Mouse (Mus musculus) myocyte (in vitro differentiated cells): ENCODE data around the gene Capn8. TPM values are rescaled to one million over a fixed set of nuclear protein-coding genes. Genes with fewer than 3 reads are reported as not detected.
"Not testable (repeated sequence)": the region's sequence is repeated elsewhere in the genome, so short reads cannot be mapped to it uniquely, and the experiment has no call there.

Experiments
- H3K27me3 ChIP-seq: one replicate; pipeline ENCODE4 v1.6.1; 2011; ENCODE audit not compliant: control insufficient read depth, insufficient read depth, insufficient read length
- H3K36me3 ChIP-seq: one replicate; pipeline ENCODE4 v1.6.1; 2011; ENCODE audit not compliant: control insufficient read depth, insufficient read depth
- H3K4me2 ChIP-seq: one replicate; pipeline ENCODE4 v1.6.1; 2011; ENCODE audit warnings: low read depth, control low read depth
- H3K4me3 ChIP-seq: one replicate; pipeline ENCODE4 v1.5.1; 2011; ENCODE audit warnings: mild to moderate bottlenecking, control low read depth, moderate library complexity
- H3K79me2 ChIP-seq: one replicate; pipeline ENCODE4 v1.6.1; 2011; ENCODE audit not compliant: control insufficient read depth, insufficient read depth
- H3ac ChIP-seq: one replicate; pipeline ENCODE4 v1.6.1; 2011; ENCODE audit not compliant: control insufficient read depth, insufficient read length
- CEBPB ChIP-seq: IDR thresholded peaks from 2 replicates; pipeline ENCODE4 v1.6.1; 2011; ENCODE audit warnings: mild to moderate bottlenecking, moderate library complexity; ENCODE audit not compliant: poor library complexity, insufficient read depth, severe bottlenecking
- E2F4 ChIP-seq: IDR thresholded peaks from one replicate; pipeline ENCODE4 v1.6.1; 2011; ENCODE audit warnings: mild to moderate bottlenecking, control low read depth, moderate library complexity; ENCODE audit not compliant: insufficient read depth
- MAX ChIP-seq: IDR thresholded peaks from one replicate; pipeline ENCODE4 v1.6.1; 2011; ENCODE audit warnings: low read depth, mild to moderate bottlenecking, control low read depth
- MYOD1 ChIP-seq, 3 experiments: IDR thresholded peaks; one replicate each; pipeline ENCODE4 v1.6.1; 2011; ENCODE audit warnings: control low read depth in 2 of 3, low read depth in 2 of 3, mild to moderate bottlenecking in 2 of 3, moderate library complexity in 1 of 3; ENCODE audit not compliant: insufficient read length in 2 of 3, control insufficient read depth in 1 of 3
- MYOG ChIP-seq, 3 experiments: IDR thresholded peaks; one replicate each; pipeline ENCODE4 v1.6.1; 2011; ENCODE audit warnings: control low read depth in 2 of 3, low read depth in 2 of 3, mild to moderate bottlenecking in 2 of 3; ENCODE audit not compliant: insufficient read length in 2 of 3, control insufficient read depth in 1 of 3, insufficient read depth in 1 of 3
- POLR2A ChIP-seq: IDR thresholded peaks from one replicate; pipeline ENCODE4 v1.6.1; 2011; ENCODE audit warnings: low read depth, mild to moderate bottlenecking, control low read depth, moderate library complexity; ENCODE audit not compliant: insufficient read length
- POLR2AphosphoS2 ChIP-seq: IDR thresholded peaks from one replicate; pipeline ENCODE4 v1.6.1; 2011; ENCODE audit warnings: low read depth, control low read depth; ENCODE audit not compliant: insufficient read length
- REST ChIP-seq: IDR thresholded peaks from one replicate; pipeline ENCODE4 v1.6.1; 2011; ENCODE audit warnings: mild to moderate bottlenecking, control low read depth, moderate library complexity; ENCODE audit not compliant: insufficient read depth, insufficient read length
- SRF ChIP-seq: IDR thresholded peaks from one replicate; pipeline ENCODE4 v1.6.1; 2011; ENCODE audit warnings: low read depth; ENCODE audit not compliant: control insufficient read depth, insufficient read length
- TCF12 ChIP-seq: IDR thresholded peaks from one replicate; pipeline ENCODE4 v1.6.1; 2011; ENCODE audit warnings: mild to moderate bottlenecking, control low read depth; ENCODE audit not compliant: poor library complexity, insufficient read depth, severe bottlenecking
- TCF3 ChIP-seq: IDR thresholded peaks from one replicate; pipeline ENCODE4 v1.6.1; 2011; ENCODE audit warnings: low read depth, control low read depth; ENCODE audit not compliant: insufficient read length
- USF1 ChIP-seq: IDR thresholded peaks from one replicate; pipeline ENCODE4 v1.6.1; 2011; ENCODE audit warnings: low read depth, mild to moderate bottlenecking, control low read depth, moderate library complexity
- polyA plus RNA-seq: library from polyadenylated mRNA; unstranded; fragments of >200 nt; fragmentation: generic; extraction: Trizol; gene quantifications from one replicate; pipeline ENCODE4 v1.2.1, GENCODE M21; 2012; ENCODE audit warnings: missing spikeins

Capn8 gene
- polyA plus RNA-seq, 1 experiment = not detected

DNA sequence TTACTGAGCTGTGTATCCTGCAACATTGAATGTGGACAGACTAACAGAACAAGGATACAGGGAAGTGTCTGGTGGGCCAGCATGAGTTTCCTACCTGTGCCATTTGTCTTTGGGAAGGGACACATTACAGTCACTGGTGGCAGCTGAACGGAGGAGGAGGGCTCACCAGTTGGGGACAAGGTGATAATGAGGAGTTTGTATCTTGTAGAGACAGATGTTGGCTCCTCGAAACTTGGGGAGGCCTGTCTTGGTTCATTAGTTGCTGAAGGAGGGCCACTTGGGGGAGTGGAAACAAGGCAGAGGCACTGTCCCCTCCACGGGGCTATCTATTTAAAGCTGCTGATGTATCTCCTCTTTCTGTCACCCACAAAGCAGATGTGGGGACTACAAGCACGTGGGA is 75.3 kb downstream of the Capn8 start:
- Histone ChIP-seq H3K4me3 (no peak overlapping the region), H3K79me2 (no peaks in the 10 kb centered on the region), H3ac (no peak overlapping the region), H3K4me2 (no peak overlapping the region), H3K27me3 (no peaks in the 10 kb centered on the region), H3K36me3 (no peaks in the 10 kb centered on the region)
- no peak for TF ChIP-seq POLR2A

GRCm38 (mm10) chr1:182642779-182643178 is 78.0 kb downstream of the Capn8 start:
- peaks cover 11% of the 10 kb centered on the region for H3K27me3 ChIP-seq
- H3K4me2 ChIP-seq = no peak overlapping the region
- TF ChIP-seq MYOG (IDR thresholded peaks at IDR 0.05; ENCODE audit: control insufficient read depth in 1 of 3, insufficient read depth in 1 of 3, insufficient read length in 2 of 3, low read depth in 2 of 3) (no peak), USF1 (no peak), MAX (no peak), TCF12 (no peak), E2F4 (no peak), POLR2A (no peak)
- H3K4me3 ChIP-seq = no peak overlapping the region
- no peaks in the 10 kb centered on the region for H3K36me3 ChIP-seq
- H3ac ChIP-seq = no peak overlapping the region
- no peaks in the 10 kb centered on the region for H3K79me2 ChIP-seq

GRCm38 (mm10) chr1:182644418-182644817 is 79.6 kb downstream of the Capn8 start:
- not testable (repeated sequence) for H3K36me3 ChIP-seq, H3K4me3 ChIP-seq, H3K79me2 ChIP-seq, H3ac ChIP-seq, H3K4me2 ChIP-seq
- H3K27me3 ChIP-seq = peaks cover 20% of the 10 kb centered on the region

DNA sequence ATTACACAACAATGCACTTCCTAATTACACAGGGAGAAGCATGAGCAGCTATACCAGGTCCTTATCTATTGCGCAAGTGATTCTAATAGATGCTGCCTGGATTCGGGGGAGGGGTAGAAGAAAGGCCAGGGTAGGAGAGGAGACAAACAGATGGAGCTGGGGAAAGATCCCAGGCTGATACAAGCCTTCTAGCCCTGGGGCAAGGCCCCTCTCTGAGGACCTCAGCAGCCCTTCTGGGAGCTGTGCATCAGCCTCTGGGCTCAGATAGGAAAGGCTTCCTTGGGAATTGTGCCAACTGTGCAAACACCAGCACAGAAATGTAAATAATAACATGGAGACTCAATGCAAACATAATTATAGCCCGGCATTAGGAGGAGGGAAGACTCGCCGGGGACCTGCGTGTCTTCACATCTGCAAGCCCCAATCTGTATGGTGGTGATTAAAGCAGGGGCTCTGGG is 80.4 kb downstream of the Capn8 start:
- Histone ChIP-seq H3K36me3 (no peaks in the 10 kb centered on the region), H3ac (no peak overlapping the region), H3K4me3 (no peak overlapping the region), H3K4me2 (no peak overlapping the region), H3K27me3 (peaks cover 20% of the 10 kb centered on the region), H3K79me2 (no peaks in the 10 kb centered on the region)
- no peak for TF ChIP-seq E2F4

- Histone ChIP-seq H3ac (no peak overlapping the region), H3K36me3 (no peaks in the 10 kb centered on the region), H3K4me2 (no peak overlapping the region), H3K4me3 (no peak overlapping the region), H3K79me2 (no peaks in the 10 kb centered on the region), H3K27me3 (peaks cover 20% of the 10 kb centered on the region)
- TF ChIP-seq MAX (no peak), POLR2A (no peak), REST (no peak), TCF3 (no peak), SRF (no peak), USF1 (no peak), MYOG (IDR thresholded peaks at IDR 0.05; ENCODE audit: control insufficient read depth in 1 of 3, insufficient read depth in 1 of 3, insufficient read length in 2 of 3, low read depth in 2 of 3) (no peak), CEBPB (no peak), TCF12 (no peak), MYOD1 (IDR thresholded peaks at IDR 0.05; ENCODE audit: control insufficient read depth in 1 of 3, insufficient read length in 2 of 3, low read depth in 2 of 3) (no peak), E2F4 (no peak), POLR2AphosphoS2 (no peak)
These were observed 82.0 kb downstream of the Capn8 start for GRCm38 (mm10) chr1:182646796-182647195.

GRCm38 (mm10) chr1:182657760-182658159 is 93.0 kb downstream of the Capn8 start:
- H3K4me3 ChIP-seq = no peak overlapping the region
- peaks cover 26% of the 10 kb centered on the region for H3K27me3 ChIP-seq
- no peaks in the 10 kb centered on the region for H3K36me3 ChIP-seq
- H3K79me2 ChIP-seq = no peaks in the 10 kb centered on the region
- no peak overlapping the region for H3ac ChIP-seq
- H3K4me2 ChIP-seq = no peak overlapping the region
- TF ChIP-seq MAX = no peak
- no peak for TF ChIP-seq POLR2A
- TF ChIP-seq E2F4 = no peak

DNA sequence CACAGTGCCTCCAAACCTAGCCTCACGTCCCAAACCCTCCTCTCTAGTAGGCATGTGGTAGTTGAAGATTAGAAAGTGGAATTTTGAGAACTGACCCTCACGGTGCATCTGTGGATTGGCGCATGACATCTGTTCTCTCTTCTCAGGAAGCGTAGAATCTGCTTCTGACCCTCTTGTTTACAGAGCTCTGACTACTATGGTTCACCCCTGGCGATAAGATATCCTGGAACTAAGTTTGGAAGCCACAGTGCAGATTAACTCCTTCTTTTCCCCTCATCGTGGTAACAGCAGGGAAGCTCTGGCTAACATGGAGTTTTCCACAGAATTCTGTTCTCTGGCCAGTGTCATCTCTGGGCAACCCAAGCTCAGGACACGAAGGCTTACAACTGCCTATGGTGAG is 95.6 kb downstream of the Capn8 start:
- TF ChIP-seq USF1 (no peak), SRF (no peak), MYOG (IDR thresholded peaks at IDR 0.05; ENCODE audit: control insufficient read depth in 1 of 3, insufficient read depth in 1 of 3, insufficient read length in 2 of 3, low read depth in 2 of 3) (no peak), MAX (no peak), TCF3 (no peak), CEBPB (no peak), E2F4 (no peak), POLR2AphosphoS2 (no peak), POLR2A (no peak), REST (no peak), TCF12 (no peak)
- no peak overlapping the region for H3ac ChIP-seq
- no peak overlapping the region for H3K4me2 ChIP-seq
- H3K36me3 ChIP-seq = no peaks in the 10 kb centered on the region
- H3K27me3 ChIP-seq = peaks cover 32% of the 10 kb centered on the region
- H3K79me2 ChIP-seq = no peaks in the 10 kb centered on the region
- no peak overlapping the region for H3K4me3 ChIP-seq
